In the genomic region with DNA sequence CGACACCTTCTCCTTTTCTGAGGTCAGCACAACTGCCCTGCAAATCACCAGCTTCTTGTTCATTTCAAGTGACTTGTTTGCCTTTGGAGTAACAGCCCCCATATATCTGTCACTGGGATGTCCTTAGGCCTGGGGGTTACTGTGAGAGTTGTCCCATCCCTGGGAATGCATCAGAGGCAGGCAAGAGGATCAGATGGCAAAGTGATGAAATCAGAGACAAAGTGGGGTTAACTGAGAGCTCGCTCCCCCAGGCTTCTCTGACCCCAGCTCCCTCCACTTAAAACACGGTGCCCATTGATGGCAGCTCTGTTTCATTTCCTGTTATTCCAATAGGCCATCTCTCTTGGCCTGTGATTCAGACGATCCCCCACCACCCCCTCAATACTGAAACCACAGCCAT, we compare ENCODE assay signal across 23 mouse cellular contexts.
DNase-seq lines count a peak whose midpoint lies in the region; ATAC-seq and TF ChIP-seq lines count a peak whose summit lies in the region.
"Had no signal": no experiment of that assay in that cellular context is flagged by ENCODE, and none has a peak within 500 bp of the region (broad histone marks: within the 10 kb centered on the region; RNA-seq: fewer than 3 reads in every experiment).

No protein-coding gene starts in this region.

- no peaks in the 10 kb centered on the region for H3K36me3 ChIP-seq in hindbrain, embryonic 10.5 days
- H3K36me3 ChIP-seq in hindbrain, embryonic 16.5 days (ENCODE audit: control insufficient read depth, insufficient read depth, low read length) = no peaks in the 10 kb centered on the region
- no peaks in the 10 kb centered on the region for H3K36me3 ChIP-seq in kidney, postnatal 0 days (ENCODE audit: insufficient read depth, low read length)
- no peaks in the 10 kb centered on the region for H3K36me3 ChIP-seq in liver, embryonic 11.5 days (ENCODE audit: control insufficient read depth, insufficient read depth, low read length)
- H3K36me3 ChIP-seq: embryonic facial prominence, embryonic 15.5 days; forebrain, embryonic 10.5 days; heart, embryonic 12.5 days; hindbrain, embryonic 15.5 days had no signal

- H3K9ac ChIP-seq in hindbrain, embryonic 16.5 days (ENCODE audit: low read depth, low read length) = no peak overlapping the region
- no peak overlapping the region for H3K9ac ChIP-seq in kidney, postnatal 0 days (ENCODE audit: low read depth, low read length)
- no peak overlapping the region for H3K9ac ChIP-seq in liver, embryonic 11.5 days (ENCODE audit: low read depth, low read length)
- H3K9ac ChIP-seq: embryonic facial prominence, embryonic 15.5 days; heart, embryonic 12.5 days; hindbrain, embryonic 15.5 days had no signal

- 44% methylated on average over 4 of the region's 4 CpGs for WGBS in hindbrain, embryonic 10.5 days
- 61% methylated on average over 4 of the region's 4 CpGs for WGBS in hindbrain, embryonic 16.5 days
- 34% methylated on average over 4 of the region's 4 CpGs for WGBS in kidney, postnatal 0 days
- 38% methylated on average over 4 of the region's 4 CpGs for whole genome bisulfite sequencing in liver, embryonic 11.5 days

- no peaks in the 10 kb centered on the region for H3K27me3 ChIP-seq in hindbrain, embryonic 10.5 days (ENCODE audit: insufficient read depth, poor library complexity, severe bottlenecking)
- H3K27me3 ChIP-seq in hindbrain, embryonic 16.5 days (replicated peaks; ENCODE audit: control insufficient read depth, insufficient read depth, low read length) = no peaks in the 10 kb centered on the region
- H3K27me3 ChIP-seq in kidney, postnatal 0 days (ENCODE audit: insufficient read depth, low read length) = no peaks in the 10 kb centered on the region
- no peaks in the 10 kb centered on the region for H3K27me3 ChIP-seq in liver, embryonic 11.5 days (replicated peaks; ENCODE audit: control insufficient read depth, insufficient read depth, low read length)
- H3K27me3 ChIP-seq: CH12.LX; embryonic facial prominence, embryonic 15.5 days; heart, embryonic 12.5 days; hindbrain, embryonic 15.5 days; Patski had no signal

- H3K4me3 ChIP-seq in hindbrain, embryonic 10.5 days = no peak overlapping the region
- H3K4me3 ChIP-seq in hindbrain, embryonic 16.5 days (ENCODE audit: low read length) = no peak overlapping the region
- H3K4me3 ChIP-seq in kidney, postnatal 0 days (replicated peaks; ENCODE audit: low read depth, low read length) = no peak overlapping the region
- H3K4me3 ChIP-seq in liver, embryonic 11.5 days (ENCODE audit: low read depth, low read length) = no peak overlapping the region
- H3K4me3 ChIP-seq: embryonic facial prominence, embryonic 15.5 days; erythroblast, embryonic 14.5 days; forebrain, embryonic 10.5 days; heart, adult 2 months; heart, embryonic 12.5 days; hindbrain, embryonic 15.5 days had no signal

- 0 out of 2 replicates have a peak, but pooled peaks cover 11% of the 10 kb centered on the region for H3K4me1 ChIP-seq in hindbrain, embryonic 10.5 days (replicated peaks)
- no peaks in the 10 kb centered on the region for H3K4me1 ChIP-seq in hindbrain, embryonic 16.5 days (ENCODE audit: control insufficient read depth, insufficient read depth, low read depth, low read length)
- H3K4me1 ChIP-seq in kidney, postnatal 0 days (replicated peaks; ENCODE audit: insufficient read depth, low read length) = no peaks in the 10 kb centered on the region
- no peaks in the 10 kb centered on the region for H3K4me1 ChIP-seq in liver, embryonic 11.5 days (replicated peaks; ENCODE audit: control insufficient read depth, insufficient read depth, low read length)
- H3K4me1 ChIP-seq: hindbrain, embryonic 15.5 days had no signal

- TF ChIP-seq CTCF in kidney, postnatal 0 days (IDR thresholded peaks at IDR 0.05; ENCODE audit: low read depth) = no peak

- no peak overlapping the region for H3K4me2 ChIP-seq in hindbrain, embryonic 16.5 days (ENCODE audit: low read length)
- H3K4me2 ChIP-seq in kidney, postnatal 0 days (ENCODE audit: low read length) = no peak overlapping the region
- H3K4me2 ChIP-seq in liver, embryonic 11.5 days = no peak overlapping the region
- H3K4me2 ChIP-seq: embryonic facial prominence, embryonic 15.5 days; heart, embryonic 12.5 days; hindbrain, embryonic 15.5 days had no signal

- ATAC-seq in hindbrain, embryonic 16.5 days = no peak
- ATAC-seq in kidney, postnatal 0 days (replicated peaks; ENCODE audit: low FRiP score, low read depth) = peak; percentile 72
- ATAC-seq in liver, embryonic 11.5 days (replicated peaks; ENCODE audit: low FRiP score) = no peak
- ATAC-seq: activated CD4-positive, CD25-positive, alpha-beta regulatory T cell, adult 4 months; forebrain, embryonic 14.5 days; inflammation-experienced regulatory T-cells, adult 6 months; Patski had no signal

- DNase-seq in hindbrain, embryonic 10.5 days (ENCODE audit: low spot score) = peak; percentile 8
- DNase-seq in kidney, postnatal 0 days (ENCODE audit: low spot score) = peak; percentile 79
- no peak for DNase-seq in kidney, postnatal 14 days
- peak; percentile 50 for DNase-seq in embryo, embryonic 10.5 days (ENCODE audit: low spot score)
- peak; percentile 58 for DNase-seq in mesoderm, embryonic 11.5 days (ENCODE audit: low read depth, low spot score)
- DNase-seq in liver, embryonic 11.5 days (ENCODE audit: low spot score) = no peak
- DNase-seq in layer of hippocampus, adult 9-11 months = no peak
- DNase-seq: adrenal gland, postnatal 14 days; cerebellum, adult 2 months; cerebellum, postnatal 10 days; gastrocnemius, postnatal 36 days; heart, adult 2 months had no signal

- no peaks in the 10 kb centered on the region for H3K9me3 ChIP-seq in hindbrain, embryonic 10.5 days
- no peaks in the 10 kb centered on the region for H3K9me3 ChIP-seq in hindbrain, embryonic 16.5 days (ENCODE audit: control insufficient read depth, low read length)
- no peaks in the 10 kb centered on the region for H3K9me3 ChIP-seq in kidney, postnatal 0 days (replicated peaks; ENCODE audit: low read length)
- H3K9me3 ChIP-seq in liver, embryonic 11.5 days (ENCODE audit: control insufficient read depth, low read length) = no peaks in the 10 kb centered on the region
- H3K9me3 ChIP-seq: embryonic facial prominence, embryonic 15.5 days; forebrain, embryonic 10.5 days; heart, embryonic 12.5 days; hindbrain, embryonic 15.5 days had no signal

- H3K27ac ChIP-seq in hindbrain, embryonic 10.5 days = no peak overlapping the region
- H3K27ac ChIP-seq in hindbrain, embryonic 16.5 days (ENCODE audit: low read depth, low read length) = no peak overlapping the region
- no peak overlapping the region for H3K27ac ChIP-seq in kidney, postnatal 0 days
- H3K27ac ChIP-seq in liver, embryonic 11.5 days (ENCODE audit: low read depth, low read length) = no peak overlapping the region
- H3K27ac ChIP-seq: embryonic facial prominence, embryonic 15.5 days; forebrain, embryonic 10.5 days; heart, adult 2 months; hindbrain, embryonic 15.5 days had no signal

Comparison
In these comparisons a context has a peak if more than half of its experiments do, and no peak if none do; other contexts are left out.
1. DNase-seq: peak in hindbrain, embryonic 10.5 days (single experiment), kidney, postnatal 0 days (single experiment), embryo, embryonic 10.5 days (single experiment) and mesoderm, embryonic 11.5 days (single experiment); none in kidney, postnatal 14 days (single experiment), liver, embryonic 11.5 days (single experiment) and layer of hippocampus, adult 9-11 months (single experiment).